Mouse (Mus musculus): ENCODE data around the gene Ccdc170.

- no peak for TF ChIP-seq POLR2A (IDR thresholded peaks at IDR 0.05; ENCODE audit: insufficient read length, low read depth)
- no peak for TF ChIP-seq CEBPB (IDR thresholded peaks at IDR 0.05; ENCODE audit: insufficient read depth, poor library complexity, severe bottlenecking)
- no peak for TF ChIP-seq MAX (IDR thresholded peaks at IDR 0.05; ENCODE audit: low read depth)
- TF ChIP-seq TCF12 (IDR thresholded peaks at IDR 0.05; ENCODE audit: insufficient read depth, poor library complexity, severe bottlenecking) = no peak
- no peak for TF ChIP-seq USF1 (IDR thresholded peaks at IDR 0.05; ENCODE audit: low read depth)
- no peak for TF ChIP-seq E2F4 (IDR thresholded peaks at IDR 0.05; ENCODE audit: insufficient read depth)
- no peak for TF ChIP-seq MYOD1 (IDR thresholded peaks at IDR 0.05; ENCODE audit: control insufficient read depth in 1 of 3, insufficient read length in 2 of 3, low read depth in 2 of 3)
- TF ChIP-seq POLR2AphosphoS2 (IDR thresholded peaks at IDR 0.05; ENCODE audit: insufficient read length, low read depth) = no peak
- TF ChIP-seq MYOG (IDR thresholded peaks at IDR 0.05; ENCODE audit: control insufficient read depth in 1 of 3, insufficient read depth in 1 of 3, insufficient read length in 2 of 3, low read depth in 2 of 3) = no peak
- no peak for TF ChIP-seq TCF3 (IDR thresholded peaks at IDR 0.05; ENCODE audit: insufficient read length, low read depth)
- no peak for TF ChIP-seq SRF (IDR thresholded peaks at IDR 0.05; ENCODE audit: control insufficient read depth, insufficient read length, low read depth)
- TF ChIP-seq REST (IDR thresholded peaks at IDR 0.05; ENCODE audit: insufficient read depth, insufficient read length) = no peak
These were observed 9.7 kb downstream of the Ccdc170 start for GRCm38 (mm10) chr10:4492045-4492444.

Data from myocyte (in vitro differentiated cells).